Mouse (Mus musculus): Measurements from ENCODE around the gene Nfatc2. TPM values are rescaled to one million over a fixed set of nuclear protein-coding genes. Genes with fewer than 3 reads are reported as not detected.

Gene Nfatc2
- total RNA-seq (2015) = 12.9 and 14.1 TPM in 2 replicates
- 3.2 and 6.4 TPM in 2 replicates for total RNA-seq (2017)

GRCm38 (mm10) chr2:168601491-168602386, at the start of gene Nfatc2:
Gene Nfatc2 (minus strand): TSS chr2:168601657.
- no peak; the same call in 1 of the 2 replicates for ATAC-seq (ENCODE audit: poor library complexity, severe bottlenecking)

DNA sequence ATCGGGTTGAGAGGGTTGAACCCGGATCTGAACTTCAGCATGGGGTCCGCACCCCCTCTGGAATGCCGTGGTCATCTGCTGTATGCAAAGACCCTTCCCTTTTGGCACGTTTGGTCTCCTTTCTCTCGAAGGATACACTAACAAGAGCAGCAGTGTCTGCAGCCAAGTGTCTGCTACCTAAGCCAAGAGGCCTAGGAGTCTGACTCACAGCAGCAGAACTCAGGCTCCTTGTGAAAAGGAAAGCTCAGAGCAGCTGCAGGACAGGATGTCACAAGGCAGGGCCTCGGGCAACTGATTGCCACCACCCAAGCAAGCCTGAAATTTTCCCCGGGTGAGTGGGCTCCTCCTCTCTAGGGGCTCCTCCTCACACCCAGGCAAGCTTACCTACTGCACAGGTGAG, 46.7 kb upstream of the Nfatc2 start:
- ATAC-seq (ENCODE audit: poor library complexity, severe bottlenecking) = no peak

GRCm38 (mm10) chr2:168644855-168645254, 43.4 kb upstream of the Nfatc2 start:
- no peak for ATAC-seq (ENCODE audit: poor library complexity, severe bottlenecking)

DNA sequence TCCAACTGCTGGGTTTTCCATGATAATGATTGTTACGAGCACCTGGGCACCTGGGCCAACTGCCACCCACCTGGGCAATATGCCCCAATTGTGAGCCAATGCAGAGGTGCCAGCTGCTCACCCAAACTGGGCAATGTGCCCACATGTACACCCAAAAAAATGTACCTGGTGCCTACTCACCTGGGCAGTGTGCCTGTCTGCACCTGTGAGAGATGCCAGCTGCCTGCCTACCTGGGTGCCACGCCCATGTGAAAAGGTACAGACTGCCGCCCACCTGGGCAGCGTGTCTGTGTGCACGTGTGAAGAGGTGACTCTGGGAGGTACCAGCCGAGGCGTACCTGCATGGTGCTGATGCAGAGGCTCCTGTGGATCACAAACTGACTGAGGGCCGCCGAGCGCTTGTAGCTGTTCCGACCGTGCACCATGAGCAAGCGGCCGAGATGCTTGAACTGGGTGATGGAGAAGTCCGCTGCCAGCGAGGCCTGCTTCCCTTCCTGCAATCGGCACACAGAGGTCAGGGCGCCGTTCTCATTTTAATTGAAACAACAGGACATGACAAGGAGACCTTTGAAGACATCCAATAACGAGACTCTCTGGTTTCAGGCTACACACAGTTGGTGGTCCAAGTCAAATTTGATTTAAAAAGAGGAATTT, 42.2 kb upstream of the Nfatc2 start:
- no peak for ATAC-seq (ENCODE audit: poor library complexity, severe bottlenecking)

DNA sequence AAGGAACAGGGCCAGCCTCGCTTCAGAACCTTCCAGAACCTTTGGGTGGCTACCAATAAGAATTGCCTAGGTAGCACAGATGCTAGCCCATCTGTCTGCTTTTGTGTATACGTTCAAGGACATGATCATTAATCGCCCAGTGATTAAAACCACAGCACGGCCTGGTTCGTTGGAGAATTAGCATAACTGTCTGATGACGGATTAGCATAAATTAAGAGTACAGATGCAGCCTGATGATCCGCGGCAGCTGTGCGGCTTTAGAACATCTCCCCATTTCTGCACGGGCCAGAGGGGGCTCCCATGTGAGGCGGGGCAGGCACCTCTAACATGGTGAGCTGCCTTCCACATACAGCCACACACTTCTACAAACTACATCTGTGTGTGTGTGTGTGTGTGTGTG, 40.7 kb upstream of the Nfatc2 start:
- no peak for ATAC-seq (ENCODE audit: poor library complexity, severe bottlenecking)

DNA sequence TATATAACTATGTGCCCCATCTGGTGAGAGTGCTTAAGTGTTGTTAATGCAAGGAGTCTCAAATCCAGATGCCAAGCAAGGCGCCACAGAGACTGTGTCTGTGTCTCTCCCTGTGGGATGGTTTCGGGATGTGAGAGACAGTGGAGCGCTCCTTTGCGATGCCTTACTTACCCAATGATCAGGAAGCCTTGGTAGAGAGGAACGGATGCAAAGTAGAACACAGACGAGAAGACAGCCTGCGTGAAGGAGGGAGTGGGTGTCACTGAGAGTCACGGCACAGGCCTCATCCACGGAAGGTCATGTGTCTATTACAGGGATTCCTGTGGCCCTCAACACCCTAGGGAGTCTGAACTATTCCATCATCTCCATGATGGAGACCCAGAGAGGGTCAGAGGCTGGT, 39.0 kb upstream of the Nfatc2 start:
- no peak for ATAC-seq (ENCODE audit: poor library complexity, severe bottlenecking)

DNA sequence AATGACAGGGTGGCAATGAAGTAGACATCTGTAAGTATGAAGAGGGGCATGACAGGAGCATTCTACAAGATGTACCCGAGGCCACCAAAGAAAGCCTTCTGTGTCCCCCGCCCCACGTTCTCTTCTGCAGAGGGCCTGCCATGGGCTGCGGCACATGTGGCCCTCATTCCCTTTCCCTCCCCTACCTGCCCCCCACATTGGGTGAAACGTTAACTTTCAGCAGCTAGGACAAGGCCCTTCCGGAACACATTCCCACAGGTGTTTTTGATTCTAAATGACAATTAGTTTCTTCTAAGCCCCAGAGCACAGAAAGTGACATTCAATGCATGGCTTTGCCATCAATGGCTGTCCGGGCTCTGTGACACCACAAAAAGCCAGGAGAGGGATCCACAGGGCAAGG, 33.4 kb upstream of the Nfatc2 start:
- ATAC-seq (ENCODE audit: poor library complexity, severe bottlenecking) = no peak

DNA sequence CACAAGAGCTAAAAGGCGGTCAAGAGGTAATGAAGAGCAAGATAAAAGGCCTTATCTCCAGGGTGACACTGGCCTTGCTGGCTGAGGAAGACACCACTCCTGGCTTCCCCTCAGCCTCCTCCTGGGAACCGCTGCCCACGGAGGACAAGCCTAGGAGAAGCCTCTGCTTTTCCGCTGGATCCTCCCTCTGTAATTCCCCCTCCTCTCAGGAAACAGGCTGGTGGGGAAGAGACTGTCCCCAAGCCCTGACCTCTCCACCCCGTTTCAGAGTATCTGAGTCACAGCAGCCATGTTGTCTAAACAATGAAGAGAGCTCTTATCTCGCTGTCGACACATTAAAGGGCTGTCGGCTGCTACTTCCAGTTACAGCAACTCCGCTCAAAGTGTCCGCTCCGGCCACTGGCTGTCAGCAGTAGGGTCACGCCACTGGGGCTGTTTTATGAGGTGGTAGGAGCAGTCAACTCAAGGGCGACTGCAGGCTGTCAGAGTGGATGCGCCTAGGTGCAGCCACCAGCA, 31.9 kb upstream of the Nfatc2 start:
- no peak for ATAC-seq (ENCODE audit: poor library complexity, severe bottlenecking)

DNA sequence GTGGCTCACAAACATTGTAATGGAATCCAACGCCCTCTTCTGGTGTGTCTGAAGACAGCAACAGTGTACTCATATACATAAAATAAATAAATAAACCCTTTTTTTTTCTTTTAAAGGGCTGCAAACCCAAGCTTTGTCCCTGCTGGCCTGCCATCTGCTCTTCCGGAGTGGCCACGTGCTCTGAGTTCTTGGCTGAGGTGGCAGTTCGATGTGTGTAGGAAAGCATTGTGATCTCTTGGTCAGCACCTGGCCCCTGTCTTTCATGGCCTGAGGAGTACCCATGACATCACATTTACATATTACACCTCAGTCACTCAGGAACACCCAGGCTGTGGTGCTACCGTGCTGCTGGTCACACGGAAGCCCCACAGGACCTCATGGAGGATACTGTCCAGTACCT, 31.1 kb upstream of the Nfatc2 start:
- ATAC-seq (ENCODE audit: poor library complexity, severe bottlenecking) = no peak

GRCm38 (mm10) chr2:168628787-168629186, 27.3 kb upstream of the Nfatc2 start:
- peak; percentile 82 for ATAC-seq (ENCODE audit: poor library complexity, severe bottlenecking)

GRCm38 (mm10) chr2:168627829-168628770, 26.6 kb upstream of the Nfatc2 start:
- no peak for ATAC-seq (ENCODE audit: poor library complexity, severe bottlenecking)

DNA sequence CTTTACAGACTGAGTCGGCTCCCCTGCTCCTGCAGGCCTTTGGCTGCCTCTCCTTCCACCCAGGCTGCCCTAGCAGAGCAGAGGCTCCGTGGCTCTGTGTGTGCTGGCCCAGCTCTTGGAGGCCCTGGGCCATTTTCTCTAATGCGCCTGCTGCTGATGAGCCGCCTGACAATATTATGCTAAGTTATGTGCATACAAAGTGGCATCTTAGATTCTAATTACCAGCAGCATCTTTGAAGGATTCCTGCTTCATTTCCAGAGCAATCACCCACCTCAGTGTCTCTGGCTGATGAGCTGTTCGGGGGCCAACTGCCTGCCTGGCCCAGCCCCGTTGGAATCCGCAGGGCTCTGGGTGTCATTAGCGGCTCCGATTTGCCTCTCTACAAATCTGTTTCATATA, 24.9 kb upstream of the Nfatc2 start:
- no peak for ATAC-seq (ENCODE audit: poor library complexity, severe bottlenecking)

DNA sequence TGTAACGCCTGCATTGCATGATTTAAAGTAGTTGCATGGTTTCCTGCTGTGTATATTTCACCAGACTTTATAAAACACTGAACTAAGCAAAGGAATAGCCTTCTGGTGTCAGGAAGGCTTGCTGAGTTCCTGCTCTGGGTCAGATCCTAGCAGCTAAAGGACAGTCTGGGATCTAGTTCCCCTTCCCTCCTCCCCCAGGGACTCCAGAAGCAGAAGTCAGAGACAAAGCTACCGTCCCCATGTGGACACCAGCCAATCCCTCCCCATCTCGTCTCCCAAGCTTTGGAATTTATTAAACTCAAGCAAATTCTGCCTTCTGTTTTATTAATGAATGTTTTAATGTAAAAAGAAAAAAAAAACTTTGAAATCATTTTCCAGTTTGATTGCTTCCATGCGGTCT, 23.6 kb upstream of the Nfatc2 start:
- no peak for ATAC-seq (ENCODE audit: poor library complexity, severe bottlenecking)

DNA sequence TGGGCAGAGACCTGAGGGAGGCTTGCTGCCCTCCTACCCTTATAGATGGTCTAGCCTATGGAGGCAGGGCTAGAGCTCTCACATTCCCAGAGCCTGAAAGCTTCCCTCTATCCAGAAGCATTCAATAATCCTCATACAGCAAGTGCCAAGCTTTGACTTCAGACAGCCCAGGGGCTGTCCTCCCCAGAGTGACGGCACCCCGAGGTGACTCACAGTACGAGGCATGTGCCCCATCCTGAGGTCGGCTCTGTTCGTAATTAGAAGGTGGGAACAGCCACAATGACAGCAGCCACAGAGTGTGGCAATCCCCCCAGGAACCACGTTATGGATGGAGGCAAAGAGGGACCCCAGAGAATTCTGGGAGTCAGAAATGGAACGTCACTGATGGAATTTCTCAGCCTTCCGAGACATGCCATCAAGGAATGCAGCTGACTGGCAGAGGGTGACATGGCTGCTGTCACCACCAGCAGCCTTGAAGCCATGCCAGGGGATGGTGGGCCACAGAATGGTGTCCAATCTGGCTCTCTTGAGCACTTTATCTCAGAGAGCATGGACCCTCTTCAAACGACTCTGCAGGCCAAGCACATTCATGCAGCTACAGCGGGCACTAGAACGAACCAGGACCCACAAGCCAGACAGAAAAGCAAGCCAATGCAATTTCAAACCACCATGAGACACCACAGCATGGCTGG, 19.8 kb upstream of the Nfatc2 start:
- ATAC-seq (ENCODE audit: poor library complexity, severe bottlenecking) = no peak

DNA sequence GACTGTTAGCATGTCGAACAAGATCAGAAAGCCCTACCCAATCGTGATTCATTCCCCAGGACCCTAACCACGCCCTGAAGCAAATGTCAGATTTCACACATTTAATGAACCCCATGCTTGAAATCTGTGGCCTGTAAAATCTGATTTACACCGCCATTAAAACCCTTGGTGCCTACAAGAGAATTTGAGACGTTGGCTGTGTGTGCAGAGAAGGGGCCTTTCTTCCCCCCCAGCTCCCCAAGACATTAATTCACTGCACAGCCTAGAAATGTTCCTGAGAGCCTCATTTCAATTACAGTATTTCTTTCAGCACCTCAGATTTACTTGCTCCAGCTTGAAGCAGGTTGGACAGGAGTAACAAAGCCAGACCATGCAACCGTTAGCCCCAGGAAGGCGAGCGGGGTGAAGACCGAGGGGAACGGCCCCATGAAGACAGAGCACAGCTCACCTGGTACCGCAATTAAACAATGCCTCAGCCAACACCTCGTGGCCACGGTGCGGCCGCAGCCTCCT, 16.8 kb upstream of the Nfatc2 start:
- no peak for ATAC-seq (ENCODE audit: poor library complexity, severe bottlenecking)

- ATAC-seq (ENCODE audit: poor library complexity, severe bottlenecking) = no peak
These were observed 13.7 kb upstream of the Nfatc2 start for GRCm38 (mm10) chr2:168615160-168615559.

- ATAC-seq (ENCODE audit: poor library complexity, severe bottlenecking) = no peak
These were observed 12.9 kb upstream of the Nfatc2 start for GRCm38 (mm10) chr2:168614170-168614872.

- no peak for ATAC-seq (ENCODE audit: poor library complexity, severe bottlenecking)
These were observed 11.8 kb upstream of the Nfatc2 start for GRCm38 (mm10) chr2:168613092-168613880.

DNA sequence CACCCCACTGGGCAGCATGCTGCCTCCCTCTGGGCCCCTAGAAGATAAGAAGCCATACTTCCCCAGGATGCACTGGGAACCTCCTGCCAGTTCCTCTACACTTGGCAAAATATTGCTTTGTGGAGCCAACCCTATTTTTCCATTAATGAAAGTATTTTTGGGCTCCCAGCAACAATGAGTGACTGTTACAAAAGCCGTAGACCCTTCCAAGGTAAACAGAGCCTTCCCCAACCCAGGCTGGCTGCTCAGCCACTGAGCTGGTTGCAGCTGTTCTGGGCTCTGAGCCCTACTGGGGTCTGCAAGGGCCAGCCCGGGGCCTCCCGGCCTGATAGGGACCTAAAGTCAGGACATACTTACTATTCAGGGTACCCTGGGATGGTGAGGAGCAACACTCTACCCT, 9.5 kb upstream of the Nfatc2 start:
- ATAC-seq (ENCODE audit: poor library complexity, severe bottlenecking) = no peak

Measured in megakaryocyte, adult 5-6 weeks (primary cell).